In genomic region chr3:142764995-142765777, GRCm38 (mm10) we compare ENCODE assay signal across 7 mouse cellular contexts. TPM values are rescaled to one million over a fixed set of nuclear protein-coding genes. Genes with fewer than 3 reads are reported as not detected.
DNase-seq lines count a peak whose midpoint lies in the region; ATAC-seq lines count a peak whose summit lies in the region.

Gtf2b (plus strand) TSS chr3:142765045.

- peak within 1 kb of the TSS; percentile 89 for H3K9ac ChIP-seq in intestine, embryonic 15.5 days

- peak within 1 kb of the TSS; percentile 79 for H3K27ac ChIP-seq in intestine, embryonic 15.5 days
- peak within 1 kb of the TSS; percentile 98 for H3K27ac ChIP-seq in midbrain, embryonic 10.5 days (replicated peaks)

- no peaks in the 10 kb centered on the region for H3K27me3 ChIP-seq in intestine, embryonic 15.5 days (replicated peaks)
- H3K27me3 ChIP-seq in midbrain, embryonic 10.5 days (ENCODE audit: low read depth, poor library complexity, severe bottlenecking): no peaks in the 10 kb centered on the region

- ATAC-seq in intestine, embryonic 15.5 days: peak; percentile 100

- peak within 1 kb of the TSS; percentile 72 for H3K4me3 ChIP-seq in intestine, embryonic 15.5 days (replicated peaks)
- H3K4me3 ChIP-seq in midbrain, embryonic 10.5 days: peak within 1 kb of the TSS; percentile 89

- WGBS in intestine, embryonic 15.5 days: under 1% methylated on average over 64 of the region's 64 CpGs
- WGBS in midbrain, embryonic 10.5 days: under 1% methylated on average over 64 of the region's 64 CpGs

- 0 out of 2 replicates have a peak, but pooled peaks cover 2% of the 10 kb centered on the region for H3K4me1 ChIP-seq in intestine, embryonic 15.5 days (replicated peaks)
- H3K4me1 ChIP-seq in midbrain, embryonic 10.5 days: peaks cover 18% of the 10 kb centered on the region

- intact Hi-C loops in gastrocnemius, postnatal 36 days (cut with DNase I): no loop called here
- intact Hi-C loops in left cerebral cortex, postnatal 25 days (cut with DNase I): no loop called here

- DNase-seq in adrenal gland, adult 18-20 months (ENCODE audit: low spot score in 2 of 2): peak; percentile 94 to 95
- DNase-seq in embryo, embryonic 11 days: peak; percentile 97
- peak; percentile 88 to 90 for DNase-seq in gastrocnemius, postnatal 36 days
- peak; percentile 89 to 93 for DNase-seq in left cerebral cortex, postnatal 25 days (ENCODE audit: low spot score in 2 of 2)
- DNase-seq in midbrain, embryonic 10.5 days (ENCODE audit: low spot score): peak; percentile 94
- DNase-seq in right cerebral cortex, postnatal 4 days: peak; percentile 95

- no peaks in the 10 kb centered on the region for H3K36me3 ChIP-seq in intestine, embryonic 15.5 days
- no peaks in the 10 kb centered on the region for H3K36me3 ChIP-seq in midbrain, embryonic 10.5 days

- peak within 1 kb of the TSS; percentile 65 for H3K4me2 ChIP-seq in intestine, embryonic 15.5 days (replicated peaks)

- H3K9me3 ChIP-seq in intestine, embryonic 15.5 days: no peaks in the 10 kb centered on the region
- no peaks in the 10 kb centered on the region for H3K9me3 ChIP-seq in midbrain, embryonic 10.5 days (replicated peaks)

RNA-seq across cellular contexts. Expression of gene Gtf2b, which starts in this region (rescaled TPM):
- 10 to 100 TPM; 54.0 to 67.5 TPM for total RNA-seq in adrenal gland, adult 18-20 months (2021)
- 10 to 100 TPM; 11.0 to 12.3 TPM for total RNA-seq in gastrocnemius, postnatal 36 days (2021)
- polyA plus RNA-seq in intestine, embryonic 15.5 days (2015; fragmentation: Nextera tagmentation; extraction: Ambion mirVana): 69.7 and 74.7 TPM in 2 replicates
- total RNA-seq in left cerebral cortex, postnatal 25 days (2021): 10 to 100 TPM; 39.6 to 41.3 TPM
- 86.7 and 87.0 TPM in 2 replicates for polyA plus RNA-seq in midbrain, embryonic 10.5 days (2016; fragmentation: Nextera tagmentation; extraction: Ambion mirVana)

Comparison
In these comparisons a context has a peak if more than half of its experiments do, and no peak if none do; other contexts are left out.
1. Peak in every context shown above with its lines: DNase-seq, ATAC-seq, H3K4me3 ChIP-seq and H3K27ac ChIP-seq.